Mouse (Mus musculus) megakaryocyte-erythroid progenitor cell, adult 5-6 weeks (primary cell): ENCODE data around the gene Phlda1. TPM values are rescaled to one million over a fixed set of nuclear protein-coding genes. Genes with fewer than 3 reads are reported as not detected.

ENCODE experiments used
- ATAC-seq: replicated peaks from 2 replicates; pipeline ENCODE4 v1.8.0; 2016; ENCODE audit warnings: mild to moderate bottlenecking, inconsistent platforms; ENCODE audit not compliant: severe bottlenecking, poor library complexity, low FRiP score, low TSS enrichment
- total RNA-seq, 2 experiments: library from RNA; stranded (forward) in 1 of 2; stranded (reverse) in 1 of 2; fragments of 200-1000, 215-1000 nt in 1 of 2; fragments of >200 nt in 1 of 2; fragmentation: Nextera tagmentation in 1 of 2; gene quantifications; 2 replicates each; pipeline ENCODE4 v1.2.3; 2014 to 2017

The Phlda1 gene
- total RNA-seq, 2 experiments from 2014 or later: 0.31 to 5.7 TPM

GRCm38 (mm10) chr10:111503071-111503470 is 3.0 kb upstream of the Phlda1 start:
- ATAC-seq: peak; percentile 32

- ATAC-seq: no peak
Observed at GRCm38 (mm10) chr10:111503716-111504115, 2.4 kb upstream of the Phlda1 start.

- no peak for ATAC-seq
Observed at GRCm38 (mm10) chr10:111504606-111505005, 1.5 kb upstream of the Phlda1 start.

- ATAC-seq: no peak
Observed at GRCm38 (mm10) chr10:111505406-111505805, 680 bp upstream of the Phlda1 start.

GRCm38 (mm10) chr10:111506926-111507459 is 907 bp downstream of the Phlda1 start:
- ATAC-seq: 0 out of 2 replicates have a peak, but pooled peaks have one; percentile 3

- 0 out of 2 replicates have a peak, but pooled peaks have one; percentile 12 for ATAC-seq
Observed at GRCm38 (mm10) chr10:111507460-111508211, 1.6 kb downstream of the Phlda1 start.

GRCm38 (mm10) chr10:111508324-111509080 is 2.4 kb downstream of the Phlda1 start:
- ATAC-seq: no peak

GRCm38 (mm10) chr10:111509103-111509784 is 3.2 kb downstream of the Phlda1 start:
- no peak for ATAC-seq

- no peak for ATAC-seq
Observed at GRCm38 (mm10) chr10:111509981-111510380, 3.9 kb downstream of the Phlda1 start.

GRCm38 (mm10) chr10:111510798-111511197 is 4.7 kb downstream of the Phlda1 start:
- no peak for ATAC-seq

- no peak for ATAC-seq
Observed at GRCm38 (mm10) chr10:111512036-111512568, 6.0 kb downstream of the Phlda1 start.

GRCm38 (mm10) chr10:111514282-111514885 is 8.3 kb downstream of the Phlda1 start:
- ATAC-seq: peak; percentile 60

GRCm38 (mm10) chr10:111515071-111516010 is 9.3 kb downstream of the Phlda1 start:
- ATAC-seq: peak; percentile 11; the same call in 1 of the 2 replicates

- ATAC-seq: no peak
Observed at GRCm38 (mm10) chr10:111516172-111516588, 10.1 kb downstream of the Phlda1 start.

GRCm38 (mm10) chr10:111516804-111517436 is 10.8 kb downstream of the Phlda1 start:
- ATAC-seq: no peak

GRCm38 (mm10) chr10:111518350-111518749 is 12.3 kb downstream of the Phlda1 start:
- ATAC-seq: no peak

GRCm38 (mm10) chr10:111519620-111520370 is 13.7 kb downstream of the Phlda1 start:
- no peak for ATAC-seq
